9 mouse cellular contexts compared by ENCODE assay signal in genomic region chr6:89236892-89237646, GRCm38 (mm10).
A peak's percentile ranks its signal among the peaks of the same experiment; 100 is the strongest.
DNase-seq lines count a peak whose midpoint lies in the region.
"Had no signal": no experiment of that assay in that cellular context is flagged by ENCODE, and none has a peak within 500 bp of the region (broad histone marks: within the 10 kb centered on the region; RNA-seq: fewer than 3 reads in every experiment).

No protein-coding gene starts in this region.

- intact Hi-C loops in left cerebral cortex, postnatal 36 days (cut with DNase I), result loop anchor here (5.0 to 10.0 kb wide), 3 partner anchors 195 to 300 kb away; no protein-coding TSS in a partner anchor
- intact Hi-C loops in heart, postnatal 36 days (cut with DNase I), result loop anchor here (5.0 kb wide), 2 partner anchors 115 to 310 kb away; no protein-coding TSS in a partner anchor

- peak; percentile 32 to 60 for DNase-seq in adrenal gland, adult (ENCODE audit: inconsistent age in 2 of 2, low spot score in 1 of 2)
- DNase-seq in adrenal gland, adult 8-10 months, result no peak
- DNase-seq in 416B (ENCODE audit: low read depth), result peak; percentile 41
- DNase-seq in cerebellum, postnatal 36 days, result peak; percentile 88 to 92
- peak; percentile 34 to 41 for DNase-seq in left cerebral cortex, postnatal 36 days (ENCODE audit: low spot score in 2 of 2)
- DNase-seq in spleen, postnatal 10 days (ENCODE audit: low spot score in 2 of 2), result no peak
- DNase-seq in gastrocnemius, adult 18-20 months (ENCODE audit: low spot score), result no peak
- DNase-seq in heart, postnatal 36 days, result no peak
- DNase-seq: liver, embryonic 13.5 days had no signal

Comparison
In these comparisons a context has a peak if more than half of its experiments do, and no peak if none do; other contexts are left out.
1. DNase-seq: peak in adrenal gland, adult (2 of 2), 416B (single experiment), cerebellum, postnatal 36 days (2 of 2) and left cerebral cortex, postnatal 36 days (2 of 2); none in adrenal gland, adult 8-10 months (single experiment), spleen, postnatal 10 days (0 of 2), gastrocnemius, adult 18-20 months (single experiment) and heart, postnatal 36 days (0 of 2).